Mouse (Mus musculus) C2C12 (cell line): ENCODE measurements at regions not wholly inside any gene's neighbourhood (a gene's known extent, or its start where the extent isn't known, plus 50 kb on each side); places are given as distances from the start of the nearest gene placed in this dataset.

Experiments
- H3K27me3 ChIP-seq: one replicate; pipeline ENCODE4 v1.6.1; 2011; ENCODE audit not compliant: control insufficient read depth, insufficient read depth, insufficient read length
- H3K36me3 ChIP-seq: one replicate; pipeline ENCODE4 v1.6.1; 2011; ENCODE audit not compliant: control insufficient read depth, insufficient read depth
- H3K4me3 ChIP-seq: one replicate; pipeline ENCODE4 v1.5.1; 2011; ENCODE audit warnings: mild to moderate bottlenecking, control low read depth; ENCODE audit not compliant: poor library complexity, insufficient read depth, severe bottlenecking
- H3K79me2 ChIP-seq: one replicate; pipeline ENCODE4 v1.6.1; 2011; ENCODE audit not compliant: control insufficient read depth, insufficient read depth
- H3K79me3 ChIP-seq: one replicate; pipeline ENCODE4 v1.6.1; 2011; ENCODE audit warnings: low read depth, control low read depth
- H3ac ChIP-seq: one replicate; pipeline ENCODE3; 2011; ENCODE audit warnings: low read depth; ENCODE audit not compliant: control insufficient read depth, insufficient read length
- CEBPB ChIP-seq: IDR thresholded peaks from one replicate; pipeline ENCODE4 v1.6.1; 2011; ENCODE audit warnings: low read depth, mild to moderate bottlenecking, control low read depth, moderate library complexity
- CTCF ChIP-seq: IDR thresholded peaks from one replicate; pipeline ENCODE4 v1.5.1; 2011; ENCODE audit not compliant: control insufficient read depth, insufficient read depth, insufficient read length
- FOSL1 ChIP-seq: IDR thresholded peaks from one replicate; pipeline ENCODE4 v1.8.0; 2011; ENCODE audit warnings: mild to moderate bottlenecking, low read length; ENCODE audit not compliant: poor library complexity, insufficient read depth, severe bottlenecking
- MAX ChIP-seq: IDR thresholded peaks from one replicate; pipeline ENCODE4 v1.6.1; 2011; ENCODE audit warnings: mild to moderate bottlenecking, control low read depth
- MYOD1 ChIP-seq: IDR thresholded peaks from one replicate; pipeline ENCODE4 v1.6.1; 2011; ENCODE audit warnings: low read depth; ENCODE audit not compliant: control insufficient read depth, insufficient read length
- MYOG ChIP-seq: IDR thresholded peaks from one replicate; pipeline ENCODE4 v1.6.1; 2011; ENCODE audit not compliant: control insufficient read depth, insufficient read length; ENCODE audit errors: extremely low read depth
- USF1 ChIP-seq: IDR thresholded peaks from one replicate; pipeline ENCODE4 v1.6.1; 2011; ENCODE audit warnings: low read depth, mild to moderate bottlenecking, control low read depth, moderate library complexity

GRCm38 (mm10) chr9:32929331-32929730 is 293.3 kb downstream of the Ets1 start:
- Histone ChIP-seq H3K79me2 (no peaks in the 10 kb centered on the region), H3ac (no peak overlapping the region), H3K4me3 (no peak overlapping the region), H3K79me3 (no peaks in the 10 kb centered on the region), H3K27me3 (no peaks in the 10 kb centered on the region), H3K36me3 (no peaks in the 10 kb centered on the region)
- TF ChIP-seq MYOD1 (no peak), CEBPB (no peak), MYOG (no peak), CTCF (no peak), FOSL1 (no peak), MAX (no peak), USF1 (no peak)

GRCm38 (mm10) chr9:32929826-32930225 is 293.8 kb downstream of the Ets1 start:
- Histone ChIP-seq H3K27me3 (no peaks in the 10 kb centered on the region), H3ac (no peak overlapping the region), H3K79me2 (no peaks in the 10 kb centered on the region), H3K79me3 (no peaks in the 10 kb centered on the region), H3K36me3 (no peaks in the 10 kb centered on the region), H3K4me3 (no peak overlapping the region)
- TF ChIP-seq CTCF (no peak), MAX (no peak), USF1 (no peak), FOSL1 (no peak), MYOD1 (no peak), CEBPB (no peak), MYOG (no peak)

DNA sequence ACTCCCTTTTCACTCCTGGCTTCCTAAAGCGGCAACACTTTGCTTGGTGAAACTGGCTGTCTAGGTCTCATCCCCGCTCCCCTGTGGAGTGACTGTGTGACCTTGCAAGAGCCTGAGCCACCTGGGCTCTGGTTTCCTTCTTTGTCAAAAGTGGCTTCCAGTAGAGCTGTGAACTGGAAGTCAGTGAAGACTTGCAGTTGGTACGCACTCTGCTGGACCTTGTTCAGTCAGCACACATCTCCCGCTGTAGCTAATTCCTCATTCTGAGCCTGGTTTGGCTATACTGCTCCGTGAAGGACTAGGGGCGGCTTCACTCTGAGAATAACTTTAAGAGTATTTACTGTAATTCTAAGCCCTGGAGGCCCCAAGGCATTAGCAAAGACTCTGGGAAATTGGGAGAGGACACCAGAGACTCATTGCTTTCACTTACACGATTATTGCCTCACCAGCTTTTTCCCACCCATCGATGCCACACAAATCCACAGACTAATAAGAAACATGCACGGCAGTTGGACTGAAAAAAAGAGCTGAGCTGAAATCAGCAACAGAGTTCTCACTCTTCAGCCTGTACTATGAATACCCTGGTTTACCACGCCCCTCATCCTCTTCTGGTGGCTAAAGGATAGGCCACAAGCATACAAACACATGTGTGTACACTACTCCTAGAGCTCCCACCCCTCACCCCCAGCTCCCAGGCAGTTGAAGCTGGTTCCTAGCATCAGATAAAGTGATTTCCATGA is 295.4 kb downstream of the Ets1 start:
- Histone ChIP-seq H3K27me3 (no peaks in the 10 kb centered on the region), H3K79me3 (no peaks in the 10 kb centered on the region), H3K36me3 (no peaks in the 10 kb centered on the region), H3ac (no peak overlapping the region), H3K4me3 (no peak overlapping the region), H3K79me2 (no peaks in the 10 kb centered on the region)
- no peak for TF ChIP-seq MYOG
- TF ChIP-seq CTCF: no peak
- no peak for TF ChIP-seq USF1
- TF ChIP-seq FOSL1: no peak
- no peak for TF ChIP-seq MAX
- no peak for TF ChIP-seq MYOD1
- no peak for TF ChIP-seq CEBPB

GRCm38 (mm10) chr9:32933237-32934071 is 297.4 kb downstream of the Ets1 start:
- TF ChIP-seq MAX: no peak
- no peak for TF ChIP-seq USF1
- TF ChIP-seq MYOD1: no peak
- no peak for TF ChIP-seq MYOG
- TF ChIP-seq CTCF: no peak
- TF ChIP-seq CEBPB: no peak
- no peak for TF ChIP-seq FOSL1
- H3K36me3 ChIP-seq: no peaks in the 10 kb centered on the region
- no peaks in the 10 kb centered on the region for H3K79me2 ChIP-seq
- H3K4me3 ChIP-seq: no peak overlapping the region
- H3K79me3 ChIP-seq: no peaks in the 10 kb centered on the region
- H3ac ChIP-seq: no peak overlapping the region
- H3K27me3 ChIP-seq: no peaks in the 10 kb centered on the region

DNA sequence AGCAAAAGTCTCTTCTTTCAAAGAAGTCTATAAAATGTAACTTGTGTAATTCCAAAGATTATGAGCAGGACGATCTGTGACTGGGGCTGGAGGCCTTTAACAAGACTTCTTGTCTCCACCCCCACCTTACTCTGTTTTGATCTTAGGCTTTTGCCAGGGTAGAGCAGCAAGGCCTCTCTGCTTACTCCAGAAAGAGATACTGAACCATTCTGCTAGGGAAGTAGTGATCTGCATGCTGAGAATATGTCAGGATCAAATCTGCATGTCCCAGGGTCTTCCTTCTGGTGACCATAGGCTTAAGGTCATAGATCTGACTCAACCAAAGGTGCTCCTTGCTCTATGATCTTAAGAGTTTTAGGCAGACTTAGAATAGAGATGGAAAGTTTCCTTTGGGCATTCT is 298.4 kb downstream of the Ets1 start:
- Histone ChIP-seq H3K4me3 (no peak overlapping the region), H3K36me3 (no peaks in the 10 kb centered on the region), H3K79me2 (no peaks in the 10 kb centered on the region), H3K27me3 (no peaks in the 10 kb centered on the region), H3ac (no peak overlapping the region), H3K79me3 (no peaks in the 10 kb centered on the region)
- no peak for TF ChIP-seq MAX
- TF ChIP-seq MYOG: no peak
- no peak for TF ChIP-seq MYOD1
- no peak for TF ChIP-seq FOSL1
- no peak for TF ChIP-seq CEBPB
- no peak for TF ChIP-seq USF1
- no peak for TF ChIP-seq CTCF

DNA sequence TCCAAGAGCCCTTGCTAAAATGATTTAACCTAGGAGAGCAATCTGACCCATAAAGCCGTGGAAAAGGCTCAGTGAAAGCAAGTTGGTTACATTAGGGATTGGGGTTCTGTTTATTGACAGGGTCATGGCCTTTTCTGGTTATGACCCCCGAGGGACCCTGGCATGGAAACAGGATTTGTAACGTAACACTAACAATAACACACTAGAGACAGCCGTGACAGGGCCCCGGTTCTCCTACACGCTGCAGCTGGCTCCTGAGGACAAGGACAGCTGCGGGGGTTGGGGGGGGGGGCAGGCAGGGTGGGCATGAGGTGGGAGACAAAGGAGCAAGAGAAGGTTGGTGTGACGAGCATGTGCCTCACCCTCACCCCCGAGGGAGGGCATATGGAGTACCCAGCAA is 300.4 kb downstream of the Ets1 start:
- no peak for TF ChIP-seq USF1
- H3K79me3 ChIP-seq: no peaks in the 10 kb centered on the region
- H3K4me3 ChIP-seq: no peak overlapping the region
- H3K36me3 ChIP-seq: no peaks in the 10 kb centered on the region
- H3ac ChIP-seq: no peak overlapping the region
- no peaks in the 10 kb centered on the region for H3K79me2 ChIP-seq
- H3K27me3 ChIP-seq: no peaks in the 10 kb centered on the region
